Mouse (Mus musculus) gastrocnemius, postnatal 14 days (tissue): ENCODE measurements around the gene Nup37. TPM values are rescaled to one million over a fixed set of nuclear protein-coding genes. Genes with fewer than 3 reads are reported as not detected.

ENCODE experiments used
- DNase-seq: peaks from one replicate; pipeline ENCODE4 v3.0.0; 2021; ENCODE audit warnings: mixed read lengths
- intact Hi-C: fragments of 180-260 bp; cut with DNase I; formaldehyde crosslinking; loops from one replicate; pipeline ENCODE4 v1.15.1; 2025; ENCODE audit warnings: low total_unique reads
- long read RNA-seq, 2 experiments: library from polyadenylated mRNA; stranded (forward); transcript quantifications; one replicate each; pipeline ENCODE4 v2.0.0; 2021
- total RNA-seq, 2 experiments: library from RNA; stranded (reverse); gene quantifications; 2 replicates each; pipeline ENCODE4 v1.2.3; 2021

The Nup37 gene
- 1 to 10 TPM; 4.5 to 5.4 TPM for total RNA-seq
- long read RNA-seq, experiment 1, partial matches to known transcripts = 0 of 3 reads
- long read RNA-seq, experiment 1, other reads (novel, unspliced or antisense) = 0 of 3 reads
- long read RNA-seq, experiment 2, partial matches to known transcripts = 0 of 3 reads
- long read RNA-seq, experiment 2, other reads (novel, unspliced or antisense) = 0 of 3 reads

- intact Hi-C loops = no loop called here
- peak; percentile 85 for DNase-seq
Observed at GRCm38 (mm10) chr10:88146707-88147477, at the start of gene Nup37, which contains the start of gene Parpbp. TSS of gene Nup37 (plus strand) at chr10:88146992. TSS of gene Parpbp (minus strand) at chr10:88146941.

- DNase-seq = no peak
- intact Hi-C loops = no loop called here
Observed at GRCm38 (mm10) chr10:88106169-88106568, 40.6 kb upstream of the Nup37 start.

GRCm38 (mm10) chr10:88113290-88113689 is 33.5 kb upstream of the Nup37 start:
- intact Hi-C loops = no loop called here

GRCm38 (mm10) chr10:88119721-88120120 is 27.1 kb upstream of the Nup37 start:
- intact Hi-C loops = no loop called here
- DNase-seq = no peak

More at GRCm38 (mm10) chr10:88113290-88113689, 33.5 kb upstream of the Nup37 start:
- no peak for DNase-seq

- intact Hi-C loops = no loop called here
- DNase-seq = no peak
Observed at GRCm38 (mm10) chr10:88135630-88136029, 11.2 kb upstream of the Nup37 start.

- intact Hi-C loops = no loop called here
Observed at GRCm38 (mm10) chr10:88146187-88146586, 605 bp upstream of the Nup37 start.

GRCm38 (mm10) chr10:88150381-88150780 is 3.6 kb downstream of the Nup37 start:
- intact Hi-C loops = no loop called here

More at GRCm38 (mm10) chr10:88146187-88146586, 605 bp upstream of the Nup37 start:
- no peak for DNase-seq

GRCm38 (mm10) chr10:88151658-88152057 is 4.9 kb downstream of the Nup37 start:
- intact Hi-C loops = no loop called here
- no peak for DNase-seq

More at GRCm38 (mm10) chr10:88150381-88150780, 3.6 kb downstream of the Nup37 start:
- no peak for DNase-seq

- intact Hi-C loops = no loop called here
Observed at GRCm38 (mm10) chr10:88162096-88162495, 15.3 kb downstream of the Nup37 start.

GRCm38 (mm10) chr10:88162676-88163075 is 15.9 kb downstream of the Nup37 start:
- intact Hi-C loops = no loop called here
- no peak for DNase-seq

More at GRCm38 (mm10) chr10:88162096-88162495, 15.3 kb downstream of the Nup37 start:
- DNase-seq = no peak

- intact Hi-C loops = no loop called here
- no peak for DNase-seq
Observed at GRCm38 (mm10) chr10:88166158-88166557, 19.4 kb downstream of the Nup37 start.

GRCm38 (mm10) chr10:88167438-88168077 is 20.8 kb downstream of the Nup37 start:
- intact Hi-C loops = no loop called here
- no peak for DNase-seq

- no peak for DNase-seq
- intact Hi-C loops = no loop called here
Observed at GRCm38 (mm10) chr10:88200541-88200940, 53.7 kb downstream of the Nup37 start.

GRCm38 (mm10) chr10:88200951-88201638 is 54.3 kb downstream of the Nup37 start, which contains the start of gene Washc3:
TSS of gene Washc3 (plus strand) at chr10:88201093.
- intact Hi-C loops = no loop called here
- peak; percentile 92 for DNase-seq

GRCm38 (mm10) chr10:88201650-88202049 is 54.9 kb downstream of the Nup37 start:
- intact Hi-C loops = no loop called here

GRCm38 (mm10) chr10:88202581-88202980 is 55.8 kb downstream of the Nup37 start:
- no peak for DNase-seq
- intact Hi-C loops = no loop called here

More at GRCm38 (mm10) chr10:88201650-88202049, 54.9 kb downstream of the Nup37 start:
- DNase-seq = no peak

GRCm38 (mm10) chr10:88203236-88203635 is 56.4 kb downstream of the Nup37 start:
- DNase-seq = no peak
- intact Hi-C loops = no loop called here

- intact Hi-C loops = no loop called here
- DNase-seq = no peak
Observed at GRCm38 (mm10) chr10:88212644-88213043, 65.9 kb downstream of the Nup37 start.

GRCm38 (mm10) chr10:88214800-88215514 is 68.2 kb downstream of the Nup37 start:
- intact Hi-C loops = no loop called here

More at GRCm38 (mm10) chr10:88214800-88215514, 68.2 kb downstream of the Nup37 start:
- DNase-seq = no peak
